Mouse (Mus musculus): ENCODE results near the gene Epb41l4b. TPM values are rescaled to one million over a fixed set of nuclear protein-coding genes. Genes with fewer than 3 reads are reported as not detected.

Gene Epb41l4b
- total and polyA plus RNA-seq, 2 experiments from 2014 or later = 3.2 to 14.9 TPM

DNA sequence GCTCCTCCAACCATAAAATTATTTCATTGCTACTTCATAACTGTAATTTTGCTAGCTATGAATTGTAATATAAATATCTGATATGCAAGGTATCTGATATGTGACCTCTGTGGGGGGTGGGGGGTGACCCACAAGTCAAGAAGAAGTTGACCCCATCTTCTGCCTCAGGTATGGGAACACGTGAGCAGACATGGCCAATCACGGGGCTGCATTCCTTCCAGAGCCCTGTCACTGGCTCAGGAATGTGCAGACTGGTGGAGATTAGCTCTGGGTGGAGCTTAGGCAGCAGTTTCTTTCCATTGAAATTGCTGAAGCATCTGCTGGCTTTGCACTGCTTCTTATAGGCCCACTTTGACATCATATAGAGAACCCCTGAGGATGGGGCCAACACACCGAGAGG is 4.9 kb upstream of the Epb41l4b start:
- ATAC-seq (ENCODE audit: low FRiP score) (no peak), DNase-seq (ENCODE audit: low spot score) (no peak)
- no peak overlapping the region for H3K27ac ChIP-seq (ENCODE audit: low read depth, low read length)
- 58% methylated on average over 3 of the region's 3 CpGs for WGBS
- H3K4me2 ChIP-seq (ENCODE audit: low read depth, low read length, poor library complexity, severe bottlenecking) = no peak overlapping the region
- no peaks in the 10 kb centered on the region for H3K4me1 ChIP-seq (ENCODE audit: insufficient read depth, low read length)
- no peak for TF ChIP-seq CTCF (IDR thresholded peaks at IDR 0.05)
- no peaks in the 10 kb centered on the region for H3K36me3 ChIP-seq (ENCODE audit: insufficient read depth, low read length)
- H3K4me3 ChIP-seq (ENCODE audit: low read depth, low read length) = no peak overlapping the region
- H3K9ac ChIP-seq (replicated peaks; ENCODE audit: low read length, poor library complexity, severe bottlenecking) = no peak overlapping the region
- H3K9me3 ChIP-seq (ENCODE audit: low read length) = no peaks in the 10 kb centered on the region
- H3K27me3 ChIP-seq (ENCODE audit: insufficient read depth, low read length) = no peaks in the 10 kb centered on the region

DNA sequence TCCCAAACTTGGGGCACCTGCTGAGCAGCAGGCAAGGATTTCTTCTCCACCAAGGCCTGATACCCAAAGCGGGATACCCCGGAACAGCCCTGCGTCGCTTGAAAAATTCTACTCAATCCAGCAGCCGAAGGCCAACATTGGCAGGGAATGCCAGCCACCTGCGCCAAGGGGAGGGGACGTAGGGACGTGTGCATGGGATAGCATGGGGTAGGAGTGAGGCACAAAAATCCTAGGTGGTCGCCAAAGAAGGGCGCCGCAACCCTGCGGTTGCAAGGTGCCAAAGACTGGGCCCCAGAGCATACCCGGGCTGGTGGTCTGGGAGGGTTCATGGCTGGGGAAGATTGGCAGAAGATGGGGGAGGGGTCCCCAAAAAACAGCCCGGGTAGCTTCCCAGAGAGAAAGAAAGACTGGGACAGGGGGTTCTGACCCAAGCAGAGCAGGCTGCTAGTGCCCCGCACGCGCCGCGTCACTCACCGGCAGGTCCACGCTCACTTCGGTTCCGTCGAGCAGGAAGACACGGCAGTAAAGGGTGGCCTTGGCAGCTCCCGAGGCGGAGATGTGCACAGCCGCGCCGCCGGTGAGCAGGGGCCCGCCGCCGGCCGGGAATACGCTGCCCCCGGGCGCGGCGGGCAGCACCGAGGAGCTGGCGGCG is 737 bp downstream of the Epb41l4b start:
- no peaks in the 10 kb centered on the region for H3K36me3 ChIP-seq (ENCODE audit: insufficient read depth, low read length)
- H3K4me3 ChIP-seq (ENCODE audit: low read depth, low read length) = peak overlapping the region; percentile 65
- H3K27ac ChIP-seq (ENCODE audit: low read depth, low read length) = peak overlapping the region; percentile 65; the same call in 1 of the 2 replicates
- ATAC-seq (ENCODE audit: low FRiP score) (peak; percentile 48; the same call in 1 of the 2 replicates), DNase-seq (ENCODE audit: low spot score) (peak; percentile 15)
- H3K4me1 ChIP-seq (ENCODE audit: insufficient read depth, low read length) = peaks cover 7% of the 10 kb centered on the region
- TF ChIP-seq CTCF (IDR thresholded peaks at IDR 0.05) = no peak
- WGBS = 2% methylated on average over 37 of the region's 43 CpGs
- H3K4me2 ChIP-seq (ENCODE audit: low read depth, low read length, poor library complexity, severe bottlenecking) = peak overlapping the region; percentile 84
- no peaks in the 10 kb centered on the region for H3K9me3 ChIP-seq (ENCODE audit: low read length)
- H3K9ac ChIP-seq (replicated peaks; ENCODE audit: low read length, poor library complexity, severe bottlenecking) = peak overlapping the region; percentile 81
- H3K27me3 ChIP-seq (ENCODE audit: insufficient read depth, low read length) = no peaks in the 10 kb centered on the region; the same call in 1 of the 2 replicates

DNA sequence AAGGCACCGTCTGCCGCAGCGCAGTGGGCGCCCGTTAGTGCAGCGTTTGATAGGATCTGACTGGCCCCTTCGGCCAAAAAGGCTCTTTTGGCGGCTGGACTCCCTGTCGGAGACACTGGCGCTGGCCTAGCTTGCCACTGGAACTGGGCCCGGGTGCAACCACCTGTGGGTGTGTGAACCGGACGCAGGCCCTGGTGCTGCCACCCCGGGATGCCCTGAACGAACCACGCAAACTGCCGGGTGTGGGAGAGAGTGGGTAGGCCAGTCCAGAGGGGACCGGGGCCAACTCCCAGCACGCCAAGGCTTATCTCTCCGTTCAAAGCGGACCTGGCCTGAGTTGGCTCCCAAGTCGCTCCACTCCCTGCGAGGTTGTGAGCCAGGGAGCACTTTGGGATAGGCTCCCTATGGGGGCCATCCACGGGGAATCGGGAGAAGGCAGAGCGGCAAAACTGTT is 1.3 kb downstream of the Epb41l4b start:
- H3K4me3 ChIP-seq (ENCODE audit: low read depth, low read length) = peak overlapping the region; percentile 65
- no peak overlapping the region for H3K27ac ChIP-seq (ENCODE audit: low read depth, low read length)
- no peak for TF ChIP-seq CTCF (IDR thresholded peaks at IDR 0.05)
- H3K9me3 ChIP-seq (ENCODE audit: low read length) = no peaks in the 10 kb centered on the region
- peaks cover 7% of the 10 kb centered on the region for H3K4me1 ChIP-seq (ENCODE audit: insufficient read depth, low read length)
- DNase-seq (ENCODE audit: low spot score) = peak; percentile 48
- no peaks in the 10 kb centered on the region for H3K36me3 ChIP-seq (ENCODE audit: insufficient read depth, low read length)
- peak overlapping the region; percentile 81 for H3K9ac ChIP-seq (replicated peaks; ENCODE audit: low read length, poor library complexity, severe bottlenecking)
- H3K4me2 ChIP-seq (ENCODE audit: low read depth, low read length, poor library complexity, severe bottlenecking) = peak overlapping the region; percentile 84
- no peaks in the 10 kb centered on the region; the same call in 1 of the 2 replicates for H3K27me3 ChIP-seq (ENCODE audit: insufficient read depth, low read length)
- ATAC-seq (ENCODE audit: low FRiP score) = no peak
- 2% methylated on average over 26 of the region's 26 CpGs for WGBS

DNA sequence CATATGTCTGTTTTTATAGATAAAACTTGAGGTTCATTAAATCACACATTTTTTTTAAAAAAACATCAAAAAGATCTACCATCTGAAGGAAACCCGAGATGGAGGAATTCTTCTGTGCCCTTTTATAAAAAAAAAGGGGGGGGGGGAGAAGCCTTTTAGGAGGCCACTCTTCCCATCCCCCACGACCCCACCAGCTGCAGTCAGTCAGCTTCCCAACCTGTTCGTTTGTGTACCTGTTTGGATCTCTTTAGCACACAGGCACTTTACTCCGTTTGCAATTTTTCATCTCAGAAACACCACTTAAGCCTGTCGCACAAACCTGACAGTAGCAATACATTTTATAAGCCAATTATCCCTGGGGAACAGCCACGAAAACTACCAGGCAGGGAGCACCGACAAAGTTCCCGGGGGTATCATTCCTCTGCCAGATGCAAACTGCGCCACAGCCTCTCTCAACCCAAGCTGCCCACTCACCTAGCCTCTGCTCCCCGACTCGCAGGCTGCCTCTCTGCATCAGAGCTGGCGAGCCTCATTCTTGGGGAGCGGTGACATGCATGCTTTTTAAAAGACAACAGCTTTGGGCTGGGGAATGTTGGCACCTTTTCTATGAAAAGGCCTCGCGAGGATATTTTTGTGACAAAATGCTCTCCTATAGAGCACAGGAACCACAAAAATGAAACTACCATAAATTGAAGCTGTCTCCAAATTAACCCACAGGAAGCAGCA is 2.1 kb downstream of the Epb41l4b start:
- H3K4me2 ChIP-seq (ENCODE audit: low read depth, low read length, poor library complexity, severe bottlenecking) = peak overlapping the region; percentile 84
- peak overlapping the region; percentile 81; the same call in 1 of the 2 replicates for H3K9ac ChIP-seq (replicated peaks; ENCODE audit: low read length, poor library complexity, severe bottlenecking)
- H3K9me3 ChIP-seq (ENCODE audit: low read length) = no peaks in the 10 kb centered on the region
- H3K36me3 ChIP-seq (ENCODE audit: insufficient read depth, low read length) = no peaks in the 10 kb centered on the region
- peak; percentile 15 for DNase-seq (ENCODE audit: low spot score)
- WGBS = 23% methylated on average over 15 of the region's 15 CpGs
- ATAC-seq (ENCODE audit: low FRiP score) = no peak
- H3K27ac ChIP-seq (ENCODE audit: low read depth, low read length) = no peak overlapping the region
- H3K27me3 ChIP-seq (ENCODE audit: insufficient read depth, low read length) = no peaks in the 10 kb centered on the region; the same call in 1 of the 2 replicates
- H3K4me3 ChIP-seq (ENCODE audit: low read depth, low read length) = peak overlapping the region; percentile 65
- H3K4me1 ChIP-seq (ENCODE audit: insufficient read depth, low read length) = peaks cover 7% of the 10 kb centered on the region
- TF ChIP-seq CTCF (IDR thresholded peaks at IDR 0.05) = no peak

DNA sequence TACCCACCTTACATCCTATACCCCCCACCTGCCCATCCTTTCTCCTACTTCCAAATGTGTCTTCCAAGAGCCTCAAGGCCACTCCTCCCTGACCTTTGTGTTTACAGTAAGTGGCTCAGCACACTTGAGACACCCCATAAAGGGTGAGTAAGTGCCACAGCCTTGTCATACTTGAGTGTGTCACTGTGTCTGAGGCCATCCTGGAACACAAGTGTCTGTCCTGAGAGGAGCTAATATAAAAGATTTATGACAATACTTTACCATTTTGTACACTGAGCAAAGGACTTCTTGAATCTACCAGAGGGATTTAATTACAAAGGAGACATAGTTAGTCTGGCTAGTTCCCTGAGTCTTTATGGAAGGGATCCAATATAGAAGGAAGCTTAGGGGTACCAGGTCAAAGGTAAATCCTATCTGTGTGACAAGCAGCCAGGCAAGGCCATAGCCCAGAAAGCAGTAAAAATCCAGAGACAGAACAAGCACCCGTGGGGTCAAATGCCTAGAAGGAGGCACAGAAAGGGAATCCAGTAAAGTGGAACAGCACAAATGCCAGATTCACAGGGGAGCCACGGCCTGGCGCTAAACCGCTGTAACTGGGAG is 2.9 kb downstream of the Epb41l4b start:
- DNase-seq (ENCODE audit: low spot score) (no peak), ATAC-seq (ENCODE audit: low FRiP score) (no peak)
- Histone ChIP-seq H3K27ac (ENCODE audit: low read depth, low read length) (no peak overlapping the region), H3K4me1 (ENCODE audit: insufficient read depth, low read length) (peaks cover 7% of the 10 kb centered on the region), H3K9ac (replicated peaks; ENCODE audit: low read length, poor library complexity, severe bottlenecking) (no peak overlapping the region), H3K4me2 (ENCODE audit: low read depth, low read length, poor library complexity, severe bottlenecking) (peak overlapping the region; percentile 33), H3K36me3 (ENCODE audit: insufficient read depth, low read length) (no peaks in the 10 kb centered on the region), H3K27me3 (ENCODE audit: insufficient read depth, low read length) (no peaks in the 10 kb centered on the region; the same call in 1 of the 2 replicates), H3K9me3 (ENCODE audit: low read length) (no peaks in the 10 kb centered on the region), H3K4me3 (ENCODE audit: low read depth, low read length) (peak overlapping the region; percentile 15; the same call in 1 of the 2 replicates)
- TF ChIP-seq CTCF (IDR thresholded peaks at IDR 0.05) = no peak
- WGBS = 24% methylated on average over 4 of the region's 4 CpGs
